ENCODE assay signal across 8 mouse cellular contexts in the genomic region with DNA sequence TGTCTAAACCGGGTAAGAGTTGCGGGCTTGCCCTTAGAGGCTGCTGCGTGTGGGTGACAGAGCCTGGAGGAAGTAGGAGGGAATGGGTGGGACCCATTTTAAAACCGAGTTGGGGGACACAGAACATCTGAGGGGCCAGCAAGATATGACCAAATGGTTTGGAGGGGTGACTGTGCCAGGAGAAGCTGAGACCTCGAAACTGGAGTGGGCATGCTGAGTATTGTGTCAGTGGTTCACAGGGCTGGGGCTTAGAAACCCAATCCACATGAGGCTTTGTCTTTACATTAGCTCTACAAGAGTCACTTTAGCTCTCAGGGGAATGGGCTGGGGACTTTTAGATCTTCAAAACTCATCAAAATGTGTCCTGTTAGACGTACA. TPM values are rescaled to one million over a fixed set of nuclear protein-coding genes. Genes with fewer than 3 reads are reported as not detected.
DNase-seq lines count a peak whose midpoint lies in the region; ATAC-seq and TF ChIP-seq lines count a peak whose summit lies in the region.

No protein-coding gene starts in this region.

- peak overlapping the region; percentile 42 for H3K27ac ChIP-seq in liver, adult 2 months (replicated peaks; ENCODE audit: insufficient read depth, low read depth, low read length)
- H3K27ac ChIP-seq in embryonic facial prominence, embryonic 14.5 days (replicated peaks; ENCODE audit: low read depth, low read length): no peak overlapping the region
- H3K27ac ChIP-seq in intestine, embryonic 15.5 days: 0 out of 2 replicates have a peak overlapping the region, but pooled peaks have one; percentile 27
- H3K27ac ChIP-seq in neural tube, embryonic 13.5 days (replicated peaks): peak overlapping the region; percentile 81

- ATAC-seq in embryonic facial prominence, embryonic 14.5 days (ENCODE audit: low read depth): no peak; the same call in 1 of the 2 replicates
- no peak for ATAC-seq in intestine, embryonic 15.5 days
- peak; percentile 74 for ATAC-seq in neural tube, embryonic 13.5 days (ENCODE audit: low read depth)

- H3K4me3 ChIP-seq in liver, adult 2 months (ENCODE audit: insufficient read depth, low read depth, low read length): peak overlapping the region; percentile 53
- peak overlapping the region; percentile 56 for H3K4me3 ChIP-seq in embryonic facial prominence, embryonic 14.5 days (ENCODE audit: low read depth, low read length)
- H3K4me3 ChIP-seq in intestine, embryonic 15.5 days (replicated peaks): peak overlapping the region; percentile 54
- peak overlapping the region; percentile 53 for H3K4me3 ChIP-seq in neural tube, embryonic 13.5 days

- H3K9me3 ChIP-seq in embryonic facial prominence, embryonic 14.5 days (ENCODE audit: control insufficient read depth, low read length): no peaks in the 10 kb centered on the region
- no peaks in the 10 kb centered on the region for H3K9me3 ChIP-seq in intestine, embryonic 15.5 days
- H3K9me3 ChIP-seq in neural tube, embryonic 13.5 days: no peaks in the 10 kb centered on the region

- H3K4me2 ChIP-seq in embryonic facial prominence, embryonic 14.5 days (ENCODE audit: low read depth, low read length): peak overlapping the region; percentile 62
- H3K4me2 ChIP-seq in intestine, embryonic 15.5 days (replicated peaks): peak overlapping the region; percentile 56
- H3K4me2 ChIP-seq in neural tube, embryonic 13.5 days: peak overlapping the region; percentile 62

- DNase-seq in liver, adult 2 months (ENCODE audit: extremely low read depth, low read depth, low spot score): no peak
- DNase-seq in liver: no peak
- no peak for DNase-seq in embryonic facial prominence, embryonic 14.5 days (ENCODE audit: low spot score)
- no peak for DNase-seq in layer of hippocampus, postnatal 36 days
- DNase-seq in cerebellum, adult 9-10 months: no peak
- no peak for DNase-seq in urinary bladder, postnatal 10 days (ENCODE audit: low spot score)

- H3K9ac ChIP-seq in liver, adult 2 months (ENCODE audit: low read depth, low read length): peak overlapping the region; percentile 61
- H3K9ac ChIP-seq in embryonic facial prominence, embryonic 14.5 days (ENCODE audit: low read depth, low read length): peak overlapping the region; percentile 56
- H3K9ac ChIP-seq in intestine, embryonic 15.5 days: peak overlapping the region; percentile 49
- peak overlapping the region; percentile 73 for H3K9ac ChIP-seq in neural tube, embryonic 13.5 days

- H3K36me3 ChIP-seq in liver, adult 2 months (ENCODE audit: control insufficient read depth, insufficient read depth, low read length): peaks cover 1% of the 10 kb centered on the region
- no peaks in the 10 kb centered on the region for H3K36me3 ChIP-seq in embryonic facial prominence, embryonic 14.5 days (ENCODE audit: control insufficient read depth, insufficient read depth, low read length)
- no peaks in the 10 kb centered on the region for H3K36me3 ChIP-seq in intestine, embryonic 15.5 days
- no peaks in the 10 kb centered on the region for H3K36me3 ChIP-seq in neural tube, embryonic 13.5 days

- H3K79me2 ChIP-seq in liver, adult 2 months (ENCODE audit: control insufficient read depth, insufficient read depth, low read length): no peaks in the 10 kb centered on the region; the same call in 1 of the 2 replicates

- WGBS in liver, adult 2 months: under 1% methylated on average over 6 of the region's 6 CpGs
- WGBS in embryonic facial prominence, embryonic 14.5 days: 14% methylated on average over 6 of the region's 6 CpGs
- 22% methylated on average over 6 of the region's 6 CpGs for WGBS in intestine, embryonic 15.5 days
- WGBS in neural tube, embryonic 13.5 days: 19% methylated on average over 6 of the region's 6 CpGs

- no peak for TF ChIP-seq POLR2A in liver, adult 2 months (IDR thresholded peaks at IDR 0.05; ENCODE audit: extremely low read depth, insufficient read depth, low read length)

- peaks cover 2% of the 10 kb centered on the region; the same call in 1 of the 2 replicates for H3K4me1 ChIP-seq in liver, adult 2 months (ENCODE audit: control insufficient read depth, insufficient read depth, low read length)
- no peaks in the 10 kb centered on the region for H3K4me1 ChIP-seq in embryonic facial prominence, embryonic 14.5 days (ENCODE audit: control insufficient read depth, insufficient read depth, low read length)
- no peaks in the 10 kb centered on the region for H3K4me1 ChIP-seq in intestine, embryonic 15.5 days (replicated peaks)
- peaks cover 23% of the 10 kb centered on the region for H3K4me1 ChIP-seq in neural tube, embryonic 13.5 days (replicated peaks)

- no peak for TF ChIP-seq CTCF in liver, adult 2 months (IDR thresholded peaks at IDR 0.05; ENCODE audit: low read depth, low read length)

- H3K27me3 ChIP-seq in liver, adult 2 months (ENCODE audit: control insufficient read depth, insufficient read depth, low read length): no peaks in the 10 kb centered on the region
- no peaks in the 10 kb centered on the region for H3K27me3 ChIP-seq in embryonic facial prominence, embryonic 14.5 days (replicated peaks; ENCODE audit: control insufficient read depth, insufficient read depth, low read length)
- no peaks in the 10 kb centered on the region for H3K27me3 ChIP-seq in intestine, embryonic 15.5 days (replicated peaks)
- H3K27me3 ChIP-seq in neural tube, embryonic 13.5 days: no peaks in the 10 kb centered on the region

RNA-seq across cellular contexts. Expression of gene Nsdhl, which starts 0.3 kb away (rescaled TPM):
- total RNA-seq in liver, adult 2 months (2014; rRNA removed): 26.0 and 35.0 TPM in 2 replicates
- 51.8 and 61.0 TPM in 2 replicates for polyA plus RNA-seq in liver, adult 2 months (2012; rRNA removed)
- 22.5 and 24.8 TPM in 2 replicates for polyA plus RNA-seq in embryonic facial prominence, embryonic 14.5 days (2014; fragmentation: Nextera tagmentation; extraction: Ambion mirVana)
- 43.0 and 44.8 TPM in 2 replicates for polyA plus RNA-seq in intestine, embryonic 15.5 days (2015; fragmentation: Nextera tagmentation; extraction: Ambion mirVana)
- 41.0 and 41.5 TPM in 2 replicates for polyA plus RNA-seq in neural tube, embryonic 13.5 days (2015; fragmentation: Nextera tagmentation; extraction: Ambion mirVana)
- total RNA-seq in layer of hippocampus, postnatal 36 days (2021): 10 to 100 TPM; 23.3 to 23.7 TPM

RNA-seq across cellular contexts. Expression of gene Cetn2, which starts 0.5 kb away (rescaled TPM):
- 14.6 and 19.4 TPM in 2 replicates for total RNA-seq in liver, adult 2 months (2014; rRNA removed)
- 3.2 and 3.9 TPM in 2 replicates for polyA plus RNA-seq in liver, adult 2 months (2012; rRNA removed)
- 79.4 and 84.7 TPM in 2 replicates for polyA plus RNA-seq in embryonic facial prominence, embryonic 14.5 days (2014; fragmentation: Nextera tagmentation; extraction: Ambion mirVana)
- 61.7 and 69.3 TPM in 2 replicates for polyA plus RNA-seq in intestine, embryonic 15.5 days (2015; fragmentation: Nextera tagmentation; extraction: Ambion mirVana)
- polyA plus RNA-seq in neural tube, embryonic 13.5 days (2015; fragmentation: Nextera tagmentation; extraction: Ambion mirVana): 81.3 and 83.0 TPM in 2 replicates
- total RNA-seq in layer of hippocampus, postnatal 36 days (2021): 10 to 100 TPM; 47.8 to 52.0 TPM

Comparison
In these comparisons a context has a peak if more than half of its experiments do, and no peak if none do; other contexts are left out.
1. RNA of gene Cetn2, which starts 0.5 kb away (polyA plus RNA-seq): 79.4 to 84.7 TPM in embryonic facial prominence, embryonic 14.5 days, 81.3 to 83.0 TPM in neural tube, embryonic 13.5 days and 61.7 to 69.3 TPM in intestine, embryonic 15.5 days; 3.2 to 3.9 TPM in liver, adult 2 months; every median in the first group is over 10 times any median in the second.
2. Peak in every context shown above with its lines, with median percentiles within 50 percentile points of each other: H3K4me3 ChIP-seq, H3K9ac ChIP-seq and H3K4me2 ChIP-seq.